Mouse (Mus musculus): Measurements from ENCODE around the gene Picalm.

The Picalm gene

DNA sequence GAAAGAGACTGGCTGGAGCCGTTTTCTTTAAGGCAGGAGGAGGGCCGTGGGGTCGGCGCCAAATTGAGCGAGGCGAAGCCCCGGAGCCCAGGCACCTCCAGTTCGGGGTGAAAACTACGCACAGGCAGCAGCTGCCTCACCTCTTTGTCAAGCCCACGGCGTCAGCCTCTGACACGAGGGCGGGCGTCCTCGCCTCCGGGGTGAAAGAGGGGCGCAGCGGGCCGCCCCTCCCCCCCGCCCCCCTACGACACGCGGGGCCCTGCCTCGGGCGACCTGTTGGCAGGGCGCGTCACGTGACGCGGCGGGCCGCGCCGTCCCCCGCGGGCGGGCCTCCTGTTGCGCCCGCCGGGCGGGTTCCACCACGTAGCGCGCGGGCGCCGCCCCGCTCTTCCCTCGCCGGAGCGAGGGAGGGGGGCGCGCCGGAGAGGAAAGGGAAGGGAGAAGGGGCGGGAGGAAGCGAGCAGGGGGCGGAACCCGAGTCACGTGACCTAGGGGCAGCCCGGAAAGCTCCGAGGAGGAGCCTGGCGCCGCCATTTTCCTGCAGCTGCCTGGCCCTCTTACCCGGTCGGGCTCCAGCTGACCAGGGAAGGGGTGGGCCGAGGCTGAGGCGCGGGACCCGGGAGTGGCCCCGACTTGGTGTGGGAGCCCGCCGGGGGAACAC is at the start of gene Picalm:
TSS of gene Picalm (plus strand) at position 482 of the 661 bp plus-strand sequence.
- DNase-seq (ENCODE audit: extremely low spot score, low spot score), result peak; percentile 97

DNA sequence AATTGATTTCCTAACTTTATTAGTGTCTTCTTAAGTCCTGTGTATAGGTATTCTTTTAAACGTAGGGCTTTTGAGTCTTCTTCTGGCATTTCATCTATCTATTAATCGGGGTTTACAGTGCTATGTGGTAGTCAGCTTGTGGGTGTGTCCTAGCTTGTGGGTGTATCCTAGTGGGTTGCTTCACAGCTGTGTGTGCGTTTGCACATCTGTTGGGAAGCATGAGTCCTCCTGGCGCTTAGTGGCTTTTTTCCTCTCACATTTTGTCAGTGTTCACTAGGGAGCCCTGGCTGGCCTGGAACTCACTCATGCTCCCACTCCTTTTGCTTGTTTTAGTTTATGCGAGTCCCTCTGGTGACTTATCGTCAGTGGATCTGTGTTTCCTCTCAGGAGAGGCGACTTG is 46.2 kb upstream of the Picalm start:
- no peak for DNase-seq (ENCODE audit: extremely low spot score, low spot score)

- no peak for DNase-seq (ENCODE audit: extremely low spot score, low spot score)
Measured at GRCm38 (mm10) chr7:90084531-90084930, 45.5 kb upstream of the Picalm start.

- DNase-seq (ENCODE audit: extremely low spot score, low spot score), result no peak
Measured at GRCm38 (mm10) chr7:90085713-90086112, 44.3 kb upstream of the Picalm start.

GRCm38 (mm10) chr7:90086821-90087220 is 43.2 kb upstream of the Picalm start:
- no peak for DNase-seq (ENCODE audit: extremely low spot score, low spot score)

DNA sequence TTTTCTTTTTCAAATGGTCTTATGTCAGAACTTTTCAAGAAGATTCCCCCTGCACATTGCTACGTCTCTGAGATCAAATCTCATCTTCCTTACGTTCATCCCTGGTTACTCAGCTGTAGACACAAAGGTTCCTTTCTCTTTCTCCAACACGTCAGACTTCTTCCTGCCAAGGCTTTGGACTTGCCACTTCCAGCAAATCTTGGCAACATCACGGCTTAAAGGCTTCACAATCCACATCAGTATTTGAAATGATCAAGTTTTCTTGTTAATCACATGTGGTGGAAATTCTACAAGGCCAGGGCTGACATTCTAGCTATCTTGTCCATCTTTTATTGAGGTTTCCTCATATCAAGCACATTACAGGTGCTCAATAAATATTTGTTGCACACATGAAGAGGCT is 39.0 kb upstream of the Picalm start:
- no peak for DNase-seq (ENCODE audit: extremely low spot score, low spot score)

- no peak for DNase-seq (ENCODE audit: extremely low spot score, low spot score)
Measured at GRCm38 (mm10) chr7:90091756-90092155, 38.3 kb upstream of the Picalm start.

DNA sequence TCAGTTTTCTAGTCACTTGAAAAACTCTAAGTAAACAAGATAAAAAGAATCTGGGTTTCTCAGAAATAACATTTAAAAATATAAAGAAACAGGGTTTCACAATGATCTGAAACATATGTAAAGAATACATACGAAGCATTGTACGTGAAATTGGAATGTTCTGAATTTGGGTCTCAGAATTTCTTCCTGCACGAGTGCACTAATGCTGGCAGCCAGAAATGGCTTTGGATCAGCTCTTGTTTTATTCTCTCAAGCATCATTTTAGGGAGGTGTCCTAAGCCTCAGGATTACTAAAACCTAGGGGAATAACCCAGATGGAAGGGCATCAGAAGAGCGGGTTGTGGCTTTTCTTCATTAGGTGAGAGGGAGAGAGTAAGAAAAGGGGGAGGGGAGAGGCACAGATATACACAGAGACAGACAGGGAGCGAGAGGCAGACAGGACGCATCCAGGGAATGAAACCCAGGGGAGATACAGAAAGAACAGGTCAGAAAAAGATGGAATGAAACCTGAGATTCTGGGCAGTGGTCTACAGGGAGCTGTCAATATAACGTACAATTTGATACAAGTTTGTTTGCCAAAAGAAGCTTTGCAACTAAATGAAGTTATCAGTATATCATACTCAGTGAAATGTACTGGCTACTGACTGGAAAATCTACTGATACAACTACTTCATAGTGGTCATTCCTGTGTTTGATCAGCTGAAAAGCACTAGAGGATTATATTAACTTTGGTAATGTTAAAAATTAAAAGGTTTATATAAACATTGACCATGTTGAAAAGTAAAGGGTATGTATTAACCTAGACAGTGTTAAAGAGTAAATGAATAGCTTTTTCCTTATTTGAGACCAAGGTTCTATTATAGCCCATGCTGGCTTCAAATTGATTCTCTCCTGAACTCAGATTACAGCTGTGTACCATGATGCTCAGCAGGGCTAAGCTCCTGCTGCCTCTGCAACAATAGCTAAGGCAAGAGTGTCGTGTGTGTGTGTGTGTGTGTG is 37.3 kb upstream of the Picalm start:
- no peak for DNase-seq (ENCODE audit: extremely low spot score, low spot score)

GRCm38 (mm10) chr7:90095097-90095496 is 34.9 kb upstream of the Picalm start:
- DNase-seq (ENCODE audit: extremely low spot score, low spot score), result no peak

DNA sequence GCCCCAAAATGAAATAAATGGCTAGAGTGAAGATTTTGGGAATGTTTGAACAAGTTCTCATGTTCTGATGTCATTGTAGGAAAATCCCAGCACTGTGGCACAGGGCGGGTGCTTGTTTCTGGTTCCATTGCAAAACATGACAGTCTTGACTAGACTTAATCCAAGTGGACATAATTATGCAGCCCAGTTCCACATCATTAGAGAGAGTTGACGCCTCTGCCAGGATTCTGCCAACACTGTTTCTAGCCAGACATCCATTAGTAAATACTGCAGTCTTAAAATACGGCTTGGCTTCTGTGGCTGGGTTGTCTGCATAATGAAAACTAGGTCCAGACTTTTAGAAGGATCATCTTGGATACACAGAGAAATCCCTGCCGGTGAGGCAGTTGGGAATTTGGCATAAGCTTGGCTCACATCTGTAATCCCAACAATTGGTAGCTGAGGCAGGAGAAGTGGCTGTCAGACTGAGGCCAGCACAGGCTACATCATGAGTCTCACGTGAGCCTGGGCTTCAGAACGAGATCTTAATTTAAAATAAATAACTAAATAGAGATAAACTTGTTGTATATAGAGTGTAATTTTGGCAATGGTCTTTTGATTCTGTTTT is 34.1 kb upstream of the Picalm start:
- DNase-seq (ENCODE audit: extremely low spot score, low spot score), result no peak

- no peak for DNase-seq (ENCODE audit: extremely low spot score, low spot score)
Measured at GRCm38 (mm10) chr7:90096609-90097008, 33.4 kb upstream of the Picalm start.

DNA sequence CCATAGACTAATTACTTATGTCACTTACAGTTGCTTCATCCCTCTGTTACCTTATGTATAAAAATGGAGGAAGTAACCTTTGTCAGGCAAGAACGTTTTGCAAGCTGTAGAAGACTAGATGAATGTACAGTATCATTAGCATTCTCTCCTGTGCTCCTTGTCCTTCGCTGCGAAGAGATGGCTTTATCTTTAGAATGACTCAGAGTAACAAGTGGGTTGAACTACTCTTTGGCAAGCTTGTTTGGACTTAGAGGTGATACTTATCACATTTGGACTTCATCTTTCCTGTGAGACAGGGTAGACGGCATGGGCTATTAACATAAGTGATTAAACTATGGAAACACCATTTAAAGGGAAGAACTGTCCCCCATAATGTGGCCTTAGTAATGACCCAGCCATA is 31.8 kb upstream of the Picalm start:
- no peak for DNase-seq (ENCODE audit: extremely low spot score, low spot score)

DNA sequence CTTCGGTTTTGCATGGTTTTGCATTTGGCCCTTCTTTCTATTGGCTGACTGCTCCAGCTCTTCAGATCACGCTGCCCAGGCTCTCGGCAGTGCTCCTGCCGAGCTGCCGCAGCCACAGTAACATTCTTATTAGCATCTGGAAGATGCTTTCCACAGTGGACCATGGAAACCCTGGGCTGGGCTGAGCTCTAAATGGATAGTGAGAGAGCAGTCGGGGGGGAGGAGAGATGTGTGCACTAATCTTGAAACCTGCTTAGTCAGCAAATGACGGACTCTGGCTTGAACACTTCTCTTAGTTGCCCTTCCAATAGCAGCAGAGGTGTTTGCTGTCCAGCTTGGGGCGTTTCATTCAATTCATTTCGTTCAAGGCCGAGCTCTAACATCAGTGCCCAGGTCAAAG is 30.8 kb upstream of the Picalm start:
- DNase-seq (ENCODE audit: extremely low spot score, low spot score), result no peak

GRCm38 (mm10) chr7:90100614-90101160 is 29.3 kb upstream of the Picalm start:
- DNase-seq (ENCODE audit: extremely low spot score, low spot score), result no peak

- no peak for DNase-seq (ENCODE audit: extremely low spot score, low spot score)
Measured at GRCm38 (mm10) chr7:90116100-90116499, 13.9 kb upstream of the Picalm start.

DNA sequence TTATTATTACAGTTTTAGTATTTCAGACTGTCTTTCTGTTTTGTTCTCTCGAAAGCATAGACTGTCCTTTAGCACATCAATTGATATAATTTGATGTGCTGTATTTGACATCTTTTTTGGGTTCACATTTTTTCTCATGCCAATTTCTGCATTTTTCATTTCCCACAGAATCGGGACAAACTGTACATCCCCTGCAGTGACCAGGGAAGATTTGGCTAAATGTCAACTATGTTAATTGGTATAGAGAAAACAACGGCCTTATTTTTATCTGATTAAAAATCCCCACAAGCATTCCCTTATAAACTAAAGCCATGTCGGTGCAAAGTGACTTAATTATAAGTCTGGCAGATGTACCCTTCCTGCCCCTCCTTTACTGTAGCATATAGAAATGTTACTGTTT is 9.9 kb upstream of the Picalm start:
- DNase-seq (ENCODE audit: extremely low spot score, low spot score), result no peak

DNA sequence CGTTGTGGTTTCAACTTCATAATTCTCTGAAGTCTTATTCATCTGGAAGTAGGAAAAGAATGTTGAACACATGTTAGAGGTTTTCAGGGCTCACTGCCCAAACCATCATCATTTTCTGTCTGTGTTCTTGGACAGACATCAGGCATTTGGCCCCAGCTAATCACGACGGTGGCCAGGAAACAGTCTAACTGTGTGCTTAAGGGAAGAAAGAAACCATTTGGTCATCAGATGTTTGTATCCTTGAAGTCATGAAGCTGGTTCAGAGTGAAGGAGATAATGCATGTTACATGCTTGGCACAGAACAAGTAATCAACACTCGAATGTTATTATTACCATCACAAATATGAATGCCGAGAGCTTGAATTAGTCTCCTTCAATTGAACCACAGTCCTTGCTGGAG is 5.0 kb upstream of the Picalm start:
- DNase-seq (ENCODE audit: extremely low spot score, low spot score), result no peak

DNA sequence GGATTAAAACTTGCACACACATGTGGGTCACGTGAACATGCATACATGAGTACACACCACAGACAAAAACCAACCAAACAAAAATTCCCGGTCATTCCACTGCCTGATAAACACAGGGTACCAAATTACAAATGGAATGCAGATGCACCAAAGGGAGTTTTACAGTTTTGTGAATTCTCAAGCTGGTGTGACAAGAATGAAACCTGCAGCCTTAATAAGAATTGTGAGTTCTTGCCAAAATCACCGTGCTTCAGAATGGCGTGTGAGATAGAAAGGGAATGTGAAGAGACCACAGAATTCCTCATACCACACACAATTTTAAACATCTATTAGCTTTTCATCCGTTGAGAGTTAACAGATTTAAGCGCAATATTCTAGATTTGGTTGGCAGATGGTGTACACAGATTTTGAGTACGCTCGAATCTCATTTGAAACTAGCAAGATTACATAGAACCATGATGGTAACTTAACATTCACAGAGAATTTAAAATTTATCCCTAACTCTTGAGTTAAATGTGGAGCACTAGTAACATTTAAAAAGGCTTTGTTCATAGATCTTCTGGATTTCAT is 1.3 kb upstream of the Picalm start:
- DNase-seq (ENCODE audit: extremely low spot score, low spot score), result no peak

- no peak for DNase-seq (ENCODE audit: extremely low spot score, low spot score)
Measured at GRCm38 (mm10) chr7:90129271-90129731, 712 bp upstream of the Picalm start.

DNA sequence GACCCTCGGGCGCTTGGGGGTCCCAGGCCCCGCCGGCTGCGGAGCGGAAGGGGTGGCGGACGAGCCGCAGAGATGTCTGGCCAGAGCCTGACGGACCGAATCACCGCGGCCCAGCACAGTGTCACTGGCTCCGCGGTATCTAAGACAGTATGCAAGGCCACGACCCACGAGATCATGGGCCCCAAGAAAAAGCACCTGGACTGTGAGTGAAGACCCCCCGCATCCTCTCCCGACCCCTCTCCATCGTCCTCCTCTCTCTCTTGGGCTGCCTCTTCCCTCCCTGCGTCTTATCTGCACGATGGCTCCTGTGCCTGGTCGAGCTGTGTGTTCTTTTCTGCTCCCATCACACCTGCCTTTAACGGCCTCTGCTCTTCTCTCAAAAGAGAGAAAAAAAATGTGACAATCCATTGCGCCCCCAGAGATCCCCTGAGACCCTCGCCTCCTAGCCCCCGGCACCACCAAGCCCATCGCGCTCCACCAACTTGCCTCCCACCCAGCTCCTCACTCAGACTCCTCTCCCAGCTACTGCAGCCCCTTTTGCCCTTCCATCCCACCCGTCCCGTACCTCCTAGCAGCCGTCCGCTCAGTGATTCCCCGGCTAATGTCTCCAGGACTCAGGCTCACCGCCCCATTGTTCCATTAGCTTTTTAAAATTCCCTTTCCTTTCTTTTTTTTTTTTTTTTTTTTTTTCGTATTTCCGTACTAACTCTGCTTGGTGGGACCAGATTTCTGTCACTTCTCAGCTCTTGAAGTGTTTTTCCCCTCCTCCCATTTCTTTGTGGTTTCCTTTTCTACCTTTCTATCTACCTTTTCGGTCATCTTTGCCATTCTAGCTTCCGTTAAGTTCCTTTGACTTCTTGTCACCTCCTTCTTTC is 725 bp downstream of the Picalm start:
- peak; percentile 56 for DNase-seq (ENCODE audit: extremely low spot score, low spot score)

GRCm38 (mm10) chr7:90131376-90131651 is 1.3 kb downstream of the Picalm start:
- DNase-seq (ENCODE audit: extremely low spot score, low spot score), result no peak

Data from neural tube, embryonic 10.5 days (tissue).